Mouse (Mus musculus): ENCODE data around the gene Fignl2. TPM values are rescaled to one million over a fixed set of nuclear protein-coding genes. Genes with fewer than 3 reads are reported as not detected.
A peak's percentile ranks its signal among the peaks of the same experiment; 100 is the strongest.

Fignl2 gene
- total and polyA plus RNA-seq, 3 experiments = 0.05 TPM; not detected in 2

DNA sequence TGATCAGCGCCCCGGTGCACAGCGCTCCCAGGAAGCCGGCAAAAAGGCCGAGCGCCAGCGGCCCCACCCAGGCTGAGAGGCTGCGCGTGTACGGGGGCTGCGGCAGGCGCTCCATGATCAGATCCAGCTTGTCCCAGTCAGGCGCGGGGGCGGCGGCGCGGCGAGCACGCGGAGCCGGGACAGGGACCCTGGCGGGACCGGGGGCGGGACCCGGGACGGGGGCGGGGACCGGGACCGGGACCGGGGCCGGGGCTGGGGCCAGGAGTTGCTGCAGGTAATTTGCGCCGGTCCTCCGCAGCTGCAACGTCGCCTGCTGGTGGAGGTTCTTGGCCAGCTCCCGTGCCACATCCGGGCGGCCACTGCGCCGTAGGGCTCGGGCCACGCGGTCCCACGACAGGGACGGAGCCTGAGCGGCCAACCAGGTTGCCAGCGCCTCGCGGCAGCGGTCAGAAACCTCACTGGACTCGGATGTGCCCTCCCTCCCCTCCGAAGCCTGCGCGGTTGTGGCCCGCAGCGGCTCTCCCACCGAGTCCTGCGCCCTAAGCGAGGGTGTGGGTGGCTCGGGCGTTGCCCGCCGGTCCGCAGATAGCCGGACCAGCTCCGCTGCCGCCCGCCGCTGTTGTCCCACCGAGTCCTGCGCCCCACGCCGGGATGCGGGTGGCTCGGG, 31.7 kb downstream of the Fignl2 start:
- Histone ChIP-seq H3K9me3 (replicated peaks) (peaks cover 82% of the 10 kb centered on the region), H3K27me3 (ENCODE audit: insufficient read depth, low read length) (no peaks in the 10 kb centered on the region), H3K36me3 (replicated peaks) (no peaks in the 10 kb centered on the region), H3K4me3 (ENCODE audit: low read depth, low read length) (peak overlapping the region; percentile 27; the same call in 1 of the 2 replicates), H3K4me1 (ENCODE audit: insufficient read depth, low read depth, low read length) (no peaks in the 10 kb centered on the region)
- DNase-seq (ENCODE audit: low spot score) (no peak), ATAC-seq (ENCODE audit: extremely low read depth, insufficient number of reproducible peaks, low FRiP score, poor library complexity, severe bottlenecking) (no peak)
- no peak for TF ChIP-seq GATA2 (IDR thresholded peaks at IDR 0.05; ENCODE audit: borderline replicate concordance, low read depth, low read length)
- no peak for TF ChIP-seq CTCF (IDR thresholded peaks at IDR 0.05; ENCODE audit: low read depth, low read length)
- no peak for TF ChIP-seq TAL1 (conservative IDR thresholded peaks at IDR 0.05; ENCODE audit: low read depth, low read length)
- TF ChIP-seq GATA1 (IDR thresholded peaks at IDR 0.05; ENCODE audit: borderline replicate concordance, low read length) = no peak
- TF ChIP-seq POLR2AphosphoS5 (IDR thresholded peaks at IDR 0.05; ENCODE audit: insufficient replicate concordance, low read depth, low read length) = no peak

DNA sequence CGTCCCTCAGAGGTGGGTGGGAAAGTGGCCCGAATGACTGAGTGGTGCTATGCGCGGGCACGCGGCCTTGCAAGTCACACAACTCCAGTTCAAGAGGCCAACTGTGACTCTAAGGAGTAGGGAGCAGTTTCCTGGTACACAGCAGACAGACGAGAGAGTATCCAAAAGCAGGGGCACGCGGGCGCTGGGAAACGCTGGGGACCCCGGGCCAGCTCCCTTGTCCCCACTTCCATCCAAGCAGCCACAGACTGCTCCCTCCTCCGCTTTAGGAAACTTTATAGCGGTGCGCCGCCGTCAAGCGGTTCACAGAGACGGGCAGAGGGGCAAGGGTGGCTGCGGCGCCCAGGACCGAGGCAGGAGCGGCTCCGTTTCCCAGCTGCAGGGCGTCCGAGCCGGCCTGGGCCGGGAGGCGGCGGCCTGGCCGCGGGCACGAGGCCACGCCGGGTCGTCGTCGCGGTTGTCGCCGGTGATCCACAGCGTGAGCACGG, 32.3 kb downstream of the Fignl2 start:
- Histone ChIP-seq H3K4me1 (ENCODE audit: insufficient read depth, low read depth, low read length) (no peaks in the 10 kb centered on the region), H3K36me3 (replicated peaks) (no peaks in the 10 kb centered on the region), H3K9me3 (replicated peaks) (peaks cover 82% of the 10 kb centered on the region), H3K4me3 (ENCODE audit: low read depth, low read length) (no peak overlapping the region; the same call in 1 of the 2 replicates), H3K27me3 (ENCODE audit: insufficient read depth, low read length) (no peaks in the 10 kb centered on the region)
- TF ChIP-seq GATA2 (IDR thresholded peaks at IDR 0.05; ENCODE audit: borderline replicate concordance, low read depth, low read length) = no peak
- TF ChIP-seq GATA1 (IDR thresholded peaks at IDR 0.05; ENCODE audit: borderline replicate concordance, low read length) = no peak
- TF ChIP-seq CTCF (IDR thresholded peaks at IDR 0.05; ENCODE audit: low read depth, low read length) = no peak
- TF ChIP-seq POLR2AphosphoS5 (IDR thresholded peaks at IDR 0.05; ENCODE audit: insufficient replicate concordance, low read depth, low read length) = no peak
- no peak for TF ChIP-seq TAL1 (conservative IDR thresholded peaks at IDR 0.05; ENCODE audit: low read depth, low read length)
- DNase-seq (ENCODE audit: low spot score) (no peak), ATAC-seq (ENCODE audit: extremely low read depth, insufficient number of reproducible peaks, low FRiP score, poor library complexity, severe bottlenecking) (no peak)

DNA sequence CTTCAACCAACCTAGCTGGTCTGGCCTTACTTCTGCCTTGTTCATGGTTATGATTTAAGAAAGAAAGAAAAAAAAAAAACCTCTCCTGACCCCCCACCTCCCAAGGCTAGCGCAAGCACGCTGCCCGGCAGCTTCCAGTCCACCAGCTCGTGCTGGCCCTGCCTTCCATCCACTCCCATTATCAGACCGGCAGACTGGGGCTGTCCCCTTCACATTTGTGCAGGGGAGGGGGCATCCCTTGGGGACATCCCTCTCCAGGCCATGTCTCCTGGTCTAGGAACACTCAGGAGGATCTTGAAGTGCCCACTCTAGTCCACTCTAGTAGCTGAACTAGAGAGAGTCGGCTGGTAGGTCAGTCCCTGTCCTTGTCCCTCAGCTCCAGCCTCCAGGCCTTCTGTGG, 33.8 kb downstream of the Fignl2 start:
- H3K36me3 ChIP-seq (replicated peaks) = no peaks in the 10 kb centered on the region
- no peak for ATAC-seq (ENCODE audit: extremely low read depth, insufficient number of reproducible peaks, low FRiP score, poor library complexity, severe bottlenecking)
- no peak for DNase-seq (ENCODE audit: low spot score)
- no peak overlapping the region for H3K4me3 ChIP-seq (ENCODE audit: low read depth, low read length)
- H3K27me3 ChIP-seq (ENCODE audit: insufficient read depth, low read length) = peaks cover 2% of the 10 kb centered on the region; the same call in 1 of the 2 replicates
- H3K4me1 ChIP-seq (ENCODE audit: insufficient read depth, low read depth, low read length) = no peaks in the 10 kb centered on the region
- H3K9me3 ChIP-seq (replicated peaks) = peaks cover 83% of the 10 kb centered on the region
- TF ChIP-seq GATA1 (IDR thresholded peaks at IDR 0.05; ENCODE audit: borderline replicate concordance, low read length) (no peak), POLR2AphosphoS5 (IDR thresholded peaks at IDR 0.05; ENCODE audit: insufficient replicate concordance, low read depth, low read length) (no peak)

DNA sequence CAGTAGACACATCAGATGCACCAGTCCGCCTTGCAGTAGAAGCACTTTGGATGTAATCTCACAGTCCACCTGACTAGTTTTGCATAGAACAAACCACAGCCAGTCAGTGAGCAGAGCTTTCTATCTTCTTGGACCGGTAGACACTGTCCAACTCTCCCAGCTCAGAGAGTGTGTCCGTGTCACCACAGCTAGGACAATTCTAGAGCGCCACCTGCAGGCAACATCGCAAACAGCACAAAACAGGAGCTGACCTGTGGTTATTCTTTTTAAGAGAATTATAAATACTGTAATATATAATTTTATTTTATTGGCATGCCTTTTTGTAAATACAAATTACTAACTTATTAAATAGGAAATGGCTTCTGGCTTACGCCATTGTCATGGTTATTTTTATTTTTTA, 35.8 kb downstream of the Fignl2 start:
- no peaks in the 10 kb centered on the region for H3K4me1 ChIP-seq (ENCODE audit: insufficient read depth, low read depth, low read length)
- H3K4me3 ChIP-seq (ENCODE audit: low read depth, low read length) = no peak overlapping the region
- H3K9me3 ChIP-seq (replicated peaks) = peaks cover 82% of the 10 kb centered on the region
- TF ChIP-seq TAL1 (conservative IDR thresholded peaks at IDR 0.05; ENCODE audit: low read depth, low read length) (no peak), GATA2 (IDR thresholded peaks at IDR 0.05; ENCODE audit: borderline replicate concordance, low read depth, low read length) (no peak), CTCF (IDR thresholded peaks at IDR 0.05; ENCODE audit: low read depth, low read length) (no peak), POLR2AphosphoS5 (IDR thresholded peaks at IDR 0.05; ENCODE audit: insufficient replicate concordance, low read depth, low read length) (no peak), GATA1 (IDR thresholded peaks at IDR 0.05; ENCODE audit: borderline replicate concordance, low read length) (no peak)
- no peak for DNase-seq (ENCODE audit: low spot score)
- ATAC-seq (ENCODE audit: extremely low read depth, insufficient number of reproducible peaks, low FRiP score, poor library complexity, severe bottlenecking) = no peak
- H3K36me3 ChIP-seq (replicated peaks) = no peaks in the 10 kb centered on the region
- H3K27me3 ChIP-seq (ENCODE audit: insufficient read depth, low read length) = peaks cover 2% of the 10 kb centered on the region; the same call in 1 of the 2 replicates

DNA sequence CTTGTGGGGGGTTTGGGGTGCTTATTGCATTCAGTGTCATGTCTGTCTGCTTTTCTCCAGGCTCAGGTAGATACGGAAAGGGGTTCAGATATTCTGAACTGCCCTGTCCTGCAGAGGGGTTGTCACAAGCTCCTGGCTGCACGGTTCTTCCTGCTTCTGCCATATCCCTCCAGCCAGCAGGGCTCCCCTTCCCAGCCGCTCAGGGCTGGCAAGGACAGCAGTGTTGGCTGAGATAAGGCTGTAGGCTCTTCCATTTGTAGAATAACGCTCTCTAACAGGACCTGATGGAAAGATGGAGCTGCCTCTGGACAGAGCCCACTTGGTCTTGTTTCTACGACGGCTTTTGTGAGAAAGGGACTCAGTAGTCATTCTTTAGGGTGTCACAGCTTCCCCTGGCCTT, 36.4 kb downstream of the Fignl2 start:
- ATAC-seq (ENCODE audit: extremely low read depth, insufficient number of reproducible peaks, low FRiP score, poor library complexity, severe bottlenecking) (no peak), DNase-seq (ENCODE audit: low spot score) (no peak)
- Histone ChIP-seq H3K9me3 (replicated peaks) (peaks cover 83% of the 10 kb centered on the region), H3K36me3 (replicated peaks) (no peaks in the 10 kb centered on the region), H3K27me3 (ENCODE audit: insufficient read depth, low read length) (peaks cover 2% of the 10 kb centered on the region; the same call in 1 of the 2 replicates), H3K4me1 (ENCODE audit: insufficient read depth, low read depth, low read length) (no peaks in the 10 kb centered on the region), H3K4me3 (ENCODE audit: low read depth, low read length) (no peak overlapping the region)
- TF ChIP-seq TAL1 (conservative IDR thresholded peaks at IDR 0.05; ENCODE audit: low read depth, low read length) (no peak), GATA2 (IDR thresholded peaks at IDR 0.05; ENCODE audit: borderline replicate concordance, low read depth, low read length) (no peak), POLR2AphosphoS5 (IDR thresholded peaks at IDR 0.05; ENCODE audit: insufficient replicate concordance, low read depth, low read length) (no peak), GATA1 (IDR thresholded peaks at IDR 0.05; ENCODE audit: borderline replicate concordance, low read length) (no peak), CTCF (IDR thresholded peaks at IDR 0.05; ENCODE audit: low read depth, low read length) (no peak)

DNA sequence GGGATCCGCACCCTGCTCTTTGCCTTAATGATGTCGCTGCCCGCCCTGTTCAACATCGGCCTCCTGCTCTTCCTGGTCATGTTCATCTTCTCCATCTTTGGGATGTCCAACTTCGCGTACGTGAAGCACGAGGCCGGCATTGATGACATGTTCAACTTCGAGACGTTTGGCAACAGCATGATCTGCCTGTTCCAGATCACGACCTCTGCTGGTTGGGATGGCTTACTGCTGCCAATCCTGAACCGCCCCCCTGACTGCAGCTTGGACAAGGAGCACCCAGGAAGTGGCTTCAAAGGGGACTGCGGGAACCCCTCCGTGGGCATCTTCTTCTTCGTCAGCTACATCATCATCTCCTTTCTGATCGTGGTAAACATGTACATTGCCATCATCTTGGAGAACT, 38.7 kb downstream of the Fignl2 start:
- Histone ChIP-seq H3K9me3 (replicated peaks) (peaks cover 81% of the 10 kb centered on the region), H3K36me3 (replicated peaks) (no peaks in the 10 kb centered on the region), H3K4me1 (ENCODE audit: insufficient read depth, low read depth, low read length) (no peaks in the 10 kb centered on the region), H3K27me3 (ENCODE audit: insufficient read depth, low read length) (peaks cover 2% of the 10 kb centered on the region; the same call in 1 of the 2 replicates), H3K4me3 (ENCODE audit: low read depth, low read length) (no peak overlapping the region)
- DNase-seq (ENCODE audit: low spot score) = no peak
- TF ChIP-seq POLR2AphosphoS5 (IDR thresholded peaks at IDR 0.05; ENCODE audit: insufficient replicate concordance, low read depth, low read length) (no peak), TAL1 (conservative IDR thresholded peaks at IDR 0.05; ENCODE audit: low read depth, low read length) (no peak), GATA2 (IDR thresholded peaks at IDR 0.05; ENCODE audit: borderline replicate concordance, low read depth, low read length) (no peak), GATA1 (IDR thresholded peaks at IDR 0.05; ENCODE audit: borderline replicate concordance, low read length) (no peak), CTCF (IDR thresholded peaks at IDR 0.05; ENCODE audit: low read depth, low read length) (no peak)
- no peak for ATAC-seq (ENCODE audit: extremely low read depth, insufficient number of reproducible peaks, low FRiP score, poor library complexity, severe bottlenecking)

Data from G1E (cell line).